Mouse (Mus musculus) heart, postnatal 0 days (tissue): ENCODE measurements around the gene Aim2.

Source experiments
- CTCF ChIP-seq: IDR thresholded peaks from 2 replicates; pipeline ENCODE4 v1.5.1; 2016; ENCODE audit warnings: antibody characterized with exemption, control low read depth, low read depth
- EP300 ChIP-seq: IDR thresholded peaks from 2 replicates; pipeline ENCODE4 v1.6.1; 2016; ENCODE audit warnings: antibody characterized with exemption, low read depth

DNA sequence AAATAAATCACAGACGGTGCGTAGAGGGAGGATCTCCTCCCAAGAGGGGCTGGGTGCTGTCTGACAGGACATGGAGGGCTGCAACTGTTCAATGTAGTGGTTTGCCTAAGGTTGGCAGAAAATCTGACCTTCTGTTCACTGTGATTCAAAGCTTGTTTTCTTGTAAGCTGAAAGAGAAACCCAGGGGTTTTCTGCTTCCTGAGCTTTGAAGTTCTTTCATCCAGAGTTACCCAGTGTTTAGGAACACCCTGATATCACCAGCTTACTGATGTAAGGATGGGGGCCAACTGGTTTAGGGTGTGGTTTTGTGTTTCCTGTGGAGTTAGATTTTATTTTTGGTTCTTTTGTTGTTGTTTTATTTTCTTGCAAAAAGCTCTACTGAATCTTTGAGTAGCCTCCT lies 81.7 kb downstream of the Aim2 start:
- TF ChIP-seq CTCF (no peak), EP300 (no peak)
